Mouse (Mus musculus): ENCODE measurements around the gene Bri3.

DNA sequence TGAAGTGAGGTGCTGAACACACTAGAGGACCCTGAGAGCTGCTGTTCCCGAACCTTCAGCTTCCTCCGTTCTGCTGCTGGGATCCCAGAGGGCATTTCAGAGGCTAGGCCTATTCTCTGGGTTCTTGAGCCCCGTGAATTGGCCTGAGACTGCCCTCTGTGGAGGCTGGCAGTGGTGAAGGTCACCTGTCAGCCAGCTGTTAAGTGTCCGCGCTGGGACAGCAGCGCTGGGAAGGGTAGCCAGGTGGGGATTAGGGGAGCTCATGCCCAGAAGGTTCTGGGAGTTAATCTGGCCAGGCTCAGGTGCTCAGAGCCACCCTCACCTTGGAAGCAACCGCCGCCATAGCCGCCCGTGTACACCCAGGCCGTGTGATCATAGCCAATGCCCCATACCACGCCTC lies 39.9 kb upstream of the Bri3 start:
- TF ChIP-seq CTCF (IDR thresholded peaks at IDR 0.05; ENCODE audit: borderline replicate concordance, insufficient read depth, low read length) (no peak), POLR2A (IDR thresholded peaks at IDR 0.05; ENCODE audit: low read depth, low read length) (no peak)
